Mouse (Mus musculus): ENCODE measurements around the gene Utp11.

DNA sequence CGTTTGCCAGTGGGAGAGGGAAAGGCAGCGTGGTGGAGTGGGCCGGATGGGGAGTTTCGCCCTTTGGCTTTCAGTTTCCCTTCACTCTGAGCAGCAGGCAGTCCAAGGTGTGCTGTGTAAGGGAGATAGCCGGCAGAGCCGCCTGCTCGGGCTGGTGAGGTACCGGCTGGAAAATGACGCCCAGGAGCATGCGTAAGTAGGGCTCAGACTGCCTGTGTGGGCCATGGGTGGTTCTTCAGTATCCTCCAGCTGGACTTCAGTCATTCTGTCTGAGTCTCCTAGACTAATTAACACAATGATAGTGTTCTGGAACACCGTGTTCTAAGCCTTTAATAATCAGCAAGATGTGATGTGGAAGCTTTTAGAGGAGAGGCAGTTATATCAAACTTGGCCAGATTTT, 49.4 kb upstream of the Utp11 start:
- TF ChIP-seq CTCF (IDR thresholded peaks at IDR 0.05; ENCODE audit: low read depth) (no peak), EP300 (optimal IDR thresholded peaks at IDR 0.05) (no peak)
